Mouse (Mus musculus): ENCODE measurements around the gene Tbkbp1.

DNA sequence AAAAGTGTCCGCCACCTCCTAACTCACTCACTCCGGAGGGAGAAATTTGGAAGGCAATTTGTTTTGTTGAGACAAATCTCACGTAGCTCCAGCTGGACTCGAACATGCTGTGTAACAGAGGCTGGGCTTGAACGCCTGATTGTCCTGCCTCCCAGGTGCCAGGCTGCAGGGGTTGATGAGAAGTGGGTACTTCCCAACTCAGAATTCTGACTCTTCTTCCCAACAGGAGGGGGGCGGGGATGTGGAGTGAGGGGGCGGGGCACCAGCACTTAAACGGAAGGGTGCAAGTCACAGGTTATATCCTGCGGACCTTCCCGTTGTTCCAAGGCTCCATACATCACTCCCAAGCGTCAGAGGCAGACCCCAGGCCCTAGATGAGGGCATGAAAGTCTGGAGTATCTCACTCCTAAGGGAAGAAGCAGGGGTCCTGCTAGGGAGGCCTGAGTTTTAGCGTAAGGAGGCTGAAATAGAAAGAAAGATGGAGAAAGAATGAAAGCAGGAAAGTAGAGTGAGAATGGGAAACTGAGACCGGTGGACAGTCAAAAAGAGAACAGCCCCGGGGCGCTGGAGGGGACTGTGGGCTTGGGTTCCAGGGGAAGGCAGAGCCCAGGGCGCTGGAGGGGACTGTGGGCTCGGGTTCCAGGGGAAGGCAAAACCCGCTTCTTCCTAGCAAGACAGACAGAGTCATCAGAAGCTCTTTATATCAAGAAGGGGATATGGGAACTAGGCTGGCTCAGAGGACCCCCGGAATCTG is 23.6 kb downstream of the Tbkbp1 start:
- TF ChIP-seq CTCF (conservative IDR thresholded peaks at IDR 0.05; ENCODE audit: low read length) (no peak), NANOG (IDR thresholded peaks at IDR 0.05; ENCODE audit: borderline replicate concordance, low read length) (no peak)
